Mouse (Mus musculus) lung, postnatal 36 days (tissue): ENCODE measurements around the gene Ksr2.
"Not testable (repeated sequence)": the region's sequence is repeated elsewhere in the genome, so short reads cannot be mapped to it uniquely, and the experiment has no call there.

Source experiments
- DNase-seq: peaks from one replicate; pipeline ENCODE4 v3.0.0; 2022; ENCODE audit warnings: mixed read lengths

The Ksr2 gene

GRCm38 (mm10) chr5:117409369-117409768, 4.4 kb upstream of the Ksr2 start:
- no peak for DNase-seq

GRCm38 (mm10) chr5:117414611-117415010, 811 bp downstream of the Ksr2 start:
- no peak for DNase-seq

GRCm38 (mm10) chr5:117415011-117415912, 1.5 kb downstream of the Ksr2 start:
- no peak for DNase-seq

DNA sequence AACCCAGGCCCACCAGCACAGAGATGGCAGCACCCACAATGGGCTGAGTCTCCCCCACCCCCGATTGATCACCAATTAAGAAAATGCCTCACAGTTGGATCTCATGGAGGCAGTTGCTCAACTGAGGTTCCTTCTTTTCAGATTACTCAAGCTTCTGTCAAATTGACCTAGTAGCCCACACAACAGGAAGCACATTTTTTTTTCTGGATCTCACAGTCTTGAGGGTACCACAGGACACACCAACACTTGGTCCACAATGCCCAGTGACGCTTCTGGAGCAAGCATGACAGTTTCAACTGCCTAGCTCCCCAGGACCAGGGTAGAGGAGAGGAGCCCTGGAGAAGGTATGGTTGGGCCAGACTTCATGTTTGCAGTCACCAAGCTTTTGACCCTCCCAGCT, 3.6 kb downstream of the Ksr2 start:
- peak; percentile 23 for DNase-seq

GRCm38 (mm10) chr5:117433501-117433900, 19.7 kb downstream of the Ksr2 start:
- not testable (repeated sequence) for DNase-seq

DNA sequence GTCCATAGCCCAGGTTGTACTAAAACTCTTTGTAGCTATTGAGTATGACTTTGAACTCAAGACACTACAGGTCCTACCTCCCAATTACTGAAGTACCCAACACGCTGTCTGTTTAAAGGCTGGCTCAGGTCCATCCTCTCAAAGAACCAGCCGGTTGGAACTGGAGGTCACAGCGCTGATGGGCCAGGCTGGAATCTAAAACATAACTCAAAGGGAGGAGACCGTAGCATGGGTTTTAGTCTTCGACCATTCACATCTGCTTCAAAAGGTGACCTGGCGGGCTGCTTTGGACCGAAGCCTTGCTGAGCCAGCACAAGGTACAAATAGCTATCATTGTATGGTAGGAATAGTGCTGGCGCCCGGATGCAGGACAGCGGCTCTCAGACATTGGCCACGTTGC, 26.5 kb downstream of the Ksr2 start:
- DNase-seq: no peak

- no peak for DNase-seq
These were observed 27.5 kb downstream of the Ksr2 start for GRCm38 (mm10) chr5:117441242-117441842.

- DNase-seq: no peak
These were observed 28.5 kb downstream of the Ksr2 start for GRCm38 (mm10) chr5:117442157-117442765.

- DNase-seq: no peak
These were observed 29.3 kb downstream of the Ksr2 start for GRCm38 (mm10) chr5:117443141-117443540.

- no peak for DNase-seq
These were observed 30.1 kb downstream of the Ksr2 start for GRCm38 (mm10) chr5:117443902-117444301.

- DNase-seq: no peak
These were observed 33.9 kb downstream of the Ksr2 start for GRCm38 (mm10) chr5:117447698-117448097.

DNA sequence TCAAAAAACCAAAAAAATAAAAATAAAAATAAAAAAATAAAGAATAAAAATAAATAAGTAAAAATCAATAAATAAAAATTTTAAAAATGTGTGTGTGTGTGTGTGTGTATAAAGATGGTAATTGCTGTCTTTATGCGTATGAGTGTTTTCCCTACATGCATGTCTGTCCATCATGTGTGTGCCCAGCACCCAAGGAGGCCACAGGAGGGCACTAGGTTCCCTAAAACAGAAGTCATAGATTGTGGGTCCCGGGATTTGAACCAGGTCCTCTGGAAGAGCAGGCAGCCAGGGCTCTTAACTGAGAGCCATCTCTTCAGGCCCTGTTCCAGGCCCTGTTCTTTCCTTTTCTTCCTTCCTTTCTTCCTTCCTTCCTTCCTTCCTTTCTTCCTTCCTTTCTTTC, 38.2 kb downstream of the Ksr2 start:
- DNase-seq: no peak

GRCm38 (mm10) chr5:117455546-117455945, 41.7 kb downstream of the Ksr2 start:
- DNase-seq: no peak

DNA sequence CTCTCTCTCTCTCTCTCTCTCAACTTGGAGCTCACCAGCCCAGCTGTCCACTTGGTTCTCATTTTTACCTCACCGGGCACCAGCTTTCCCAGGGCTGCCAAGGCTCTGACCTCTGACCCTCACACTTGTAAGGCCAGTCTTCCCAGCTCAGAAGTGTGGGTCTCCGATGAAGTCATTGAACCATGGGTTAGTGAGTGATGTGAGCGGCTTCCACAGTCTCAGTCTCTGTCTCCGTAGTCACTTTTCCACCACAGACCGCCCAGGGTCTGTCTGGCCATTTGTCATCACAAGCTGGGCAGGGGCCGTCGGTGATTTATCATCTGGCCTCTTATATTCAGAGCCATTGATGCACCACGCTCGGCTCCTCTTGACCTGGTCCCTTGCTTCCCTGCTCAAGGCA, 43.3 kb downstream of the Ksr2 start:
- no peak for DNase-seq

DNA sequence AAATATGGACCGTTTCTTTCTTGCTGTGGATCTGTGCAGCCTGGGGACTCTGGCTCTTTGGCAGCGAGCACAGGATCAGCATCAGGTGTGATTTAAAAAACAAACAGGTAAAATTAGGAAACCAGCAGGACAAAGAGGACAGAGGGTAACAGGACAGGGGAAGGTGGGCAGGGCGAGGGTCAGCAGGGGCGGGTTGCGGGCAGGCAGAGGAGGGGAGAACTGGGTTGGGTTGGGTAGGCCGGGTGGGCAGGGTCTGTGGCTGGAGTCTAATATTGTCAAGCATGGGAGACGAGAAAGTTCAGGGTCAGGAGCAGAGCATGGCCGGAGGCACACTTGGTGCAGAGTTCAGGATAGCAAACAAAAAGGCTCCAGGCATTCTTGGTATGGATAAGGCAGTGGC, 43.8 kb downstream of the Ksr2 start:
- no peak for DNase-seq

- DNase-seq: no peak
These were observed 45.1 kb downstream of the Ksr2 start for GRCm38 (mm10) chr5:117458899-117459298.

DNA sequence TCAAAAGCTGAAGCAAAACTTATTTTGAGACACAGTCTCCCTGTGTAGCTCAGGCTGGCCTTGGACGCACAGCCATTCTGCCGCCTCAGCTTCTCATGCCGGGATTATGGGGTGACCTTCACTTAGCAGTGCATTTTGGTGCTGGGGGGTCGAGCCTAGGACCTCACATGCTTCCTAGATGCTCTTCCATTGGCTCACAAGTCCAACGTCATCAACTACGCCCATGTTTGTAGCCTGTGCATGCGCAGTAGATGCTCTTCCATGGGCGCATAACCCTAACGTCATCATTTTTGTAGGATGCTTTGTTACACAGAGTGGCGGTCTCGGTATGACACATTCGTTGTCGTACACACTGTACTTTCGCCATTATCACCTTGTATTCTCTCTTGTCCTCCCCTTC, 46.5 kb downstream of the Ksr2 start:
- DNase-seq: no peak

- no peak for DNase-seq
These were observed 53.3 kb downstream of the Ksr2 start for GRCm38 (mm10) chr5:117467052-117467451.

GRCm38 (mm10) chr5:117468961-117469360, 55.2 kb downstream of the Ksr2 start:
- no peak for DNase-seq

GRCm38 (mm10) chr5:117469572-117469971, 55.8 kb downstream of the Ksr2 start:
- DNase-seq: no peak

GRCm38 (mm10) chr5:117481162-117481561, 67.4 kb downstream of the Ksr2 start:
- DNase-seq: no peak

- DNase-seq: no peak
These were observed 67.8 kb downstream of the Ksr2 start for GRCm38 (mm10) chr5:117481586-117481985.

- no peak for DNase-seq
These were observed 68.2 kb downstream of the Ksr2 start for GRCm38 (mm10) chr5:117482013-117482412.

- no peak for DNase-seq
These were observed 71.6 kb downstream of the Ksr2 start for GRCm38 (mm10) chr5:117485411-117485810.
